Mouse (Mus musculus) adrenal gland, postnatal 10 days (tissue): ENCODE data around the gene 1700015G11Rik. TPM values are rescaled to one million over a fixed set of nuclear protein-coding genes. Genes with fewer than 3 reads are reported as not detected.

Experiments
- DNase-seq: peaks from one replicate; pipeline ENCODE4 v3.0.0; 2021; ENCODE audit warnings: mixed read lengths
- long read RNA-seq, 2 experiments: library from polyadenylated mRNA; stranded (forward); transcript quantifications; one replicate each; pipeline ENCODE4 v2.0.0; 2021
- total RNA-seq, 2 experiments: library from RNA; stranded (reverse); gene quantifications; 2 replicates each; pipeline ENCODE4 v1.2.3; 2021

Gene 1700015G11Rik
- not detected for total RNA-seq
- long read RNA-seq, experiment 1, result 0 reads
- long read RNA-seq, experiment 2, result 0 reads

DNA sequence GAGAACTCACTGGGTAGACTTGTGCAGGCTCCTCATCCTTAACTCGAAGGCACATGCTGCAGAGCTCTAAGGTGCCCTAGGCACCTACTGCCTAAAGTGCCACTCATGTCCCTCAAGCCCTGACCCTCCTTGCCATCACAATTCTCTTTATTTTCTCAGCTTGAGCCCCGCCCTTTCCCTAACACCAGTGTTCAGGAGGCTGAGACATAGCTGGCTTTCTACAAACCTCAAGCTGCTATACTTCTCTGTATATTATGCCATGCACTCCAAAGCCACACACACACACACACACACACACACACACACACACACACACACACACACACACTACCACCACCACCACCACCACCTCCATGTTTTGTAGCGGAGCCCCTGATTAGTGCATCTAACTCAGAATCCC lies at the start of gene 1700015G11Rik:
Gene 1700015G11Rik (minus strand): TSS at position 101 of the 400 bp plus-strand sequence.
- no peak for DNase-seq

DNA sequence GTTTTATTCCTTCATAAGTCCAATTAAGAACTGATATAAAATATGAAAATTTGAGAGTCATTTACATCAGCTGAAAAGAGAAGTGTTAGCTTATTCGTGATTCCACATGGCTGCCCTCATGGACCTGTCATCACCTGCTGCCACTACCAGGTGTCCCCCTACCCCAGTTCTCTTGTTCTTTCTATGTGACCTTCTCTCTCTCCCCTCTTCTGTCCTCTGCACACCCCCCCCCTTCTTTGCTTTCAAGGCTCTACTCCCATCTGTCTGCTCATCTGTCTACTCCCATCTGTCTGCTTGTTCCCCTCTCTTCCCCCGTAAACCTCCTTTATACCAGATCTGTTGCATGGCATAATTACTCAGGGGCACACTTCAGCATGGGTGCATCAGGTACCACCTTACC lies 41.4 kb upstream of the 1700015G11Rik start:
- no peak for DNase-seq

DNA sequence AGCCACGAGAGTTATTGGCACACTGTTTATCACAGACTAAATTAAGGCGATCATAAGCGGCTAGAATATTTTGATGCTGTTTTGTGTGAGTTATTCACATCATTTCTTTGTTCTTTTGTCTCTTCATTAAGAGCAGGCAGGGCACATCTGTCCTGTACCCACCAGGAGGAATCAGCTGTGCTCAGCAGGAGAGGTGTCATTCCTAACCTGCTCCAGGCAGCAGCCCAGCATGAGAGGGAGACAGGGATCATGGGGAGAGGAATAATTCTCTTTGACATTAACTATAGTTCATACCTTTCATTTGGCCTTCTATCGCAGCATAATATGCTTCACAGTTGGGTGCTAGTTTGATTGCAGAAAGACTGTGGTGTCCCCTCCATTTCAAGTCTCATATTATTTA lies 40.7 kb upstream of the 1700015G11Rik start:
- DNase-seq, result no peak

DNA sequence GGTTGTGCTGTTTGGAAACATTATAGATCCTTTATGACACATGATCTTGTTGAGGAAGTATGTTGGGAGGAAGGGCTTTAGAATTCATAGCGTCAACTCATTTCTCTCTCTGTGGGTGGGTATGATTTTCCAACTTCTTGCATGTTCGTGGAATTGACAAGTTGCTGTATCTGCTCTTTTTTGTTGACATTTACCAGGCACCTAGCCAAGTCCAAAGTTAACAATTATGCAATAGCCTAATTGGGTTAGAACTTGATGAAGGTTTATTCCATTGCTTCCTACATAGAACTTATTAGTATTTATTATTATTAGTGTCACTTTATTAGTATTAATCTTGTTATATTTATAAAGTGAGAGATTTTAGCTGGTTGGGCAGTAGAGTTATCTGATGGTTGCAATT lies 40.3 kb upstream of the 1700015G11Rik start:
- no peak for DNase-seq

DNA sequence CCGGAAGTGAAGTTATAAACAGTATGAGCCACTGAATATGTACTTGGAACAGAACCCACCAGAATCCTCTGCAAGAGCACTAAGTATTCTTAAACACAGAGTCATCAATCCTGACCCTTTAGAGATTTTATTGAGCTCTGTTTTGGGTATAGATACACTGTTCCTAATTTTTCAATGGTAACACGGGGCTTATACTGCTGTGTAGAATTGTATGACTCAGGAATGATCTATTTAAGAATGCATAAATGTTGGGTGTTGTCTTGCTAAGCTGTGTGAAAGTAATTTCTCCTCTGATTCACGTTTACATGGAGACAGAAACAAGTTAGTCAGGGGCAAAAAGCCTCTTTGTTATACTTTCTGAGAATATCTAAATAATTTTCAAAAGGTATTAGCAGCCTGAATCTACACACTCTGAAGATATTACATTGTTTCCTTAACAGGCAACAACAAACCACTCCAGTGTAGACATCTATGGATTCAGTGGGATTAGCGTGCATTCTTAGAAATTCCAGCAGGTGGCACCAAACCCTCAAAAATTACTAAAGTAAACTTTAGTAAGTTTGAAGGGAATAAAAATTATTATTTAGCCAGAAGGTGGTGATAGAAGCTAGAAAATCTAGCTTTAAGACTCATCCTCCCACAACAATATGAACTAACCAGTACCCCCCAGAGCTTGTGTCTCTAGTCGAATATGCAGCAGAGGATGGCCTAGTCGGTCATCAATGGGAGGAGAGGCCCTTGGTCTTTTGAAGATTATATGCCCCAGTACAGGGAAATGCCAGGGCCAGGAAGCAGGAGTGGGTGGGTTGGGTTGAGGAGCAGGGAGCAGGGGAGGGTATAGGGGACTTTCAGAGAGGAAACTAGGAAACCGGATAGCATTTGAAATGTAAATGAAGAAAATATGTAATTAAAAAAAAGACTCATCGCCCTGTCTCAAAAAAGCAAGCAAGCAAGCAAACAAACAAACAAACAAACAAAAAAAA lies 22.4 kb upstream of the 1700015G11Rik start:
- DNase-seq, result peak; percentile 67

DNA sequence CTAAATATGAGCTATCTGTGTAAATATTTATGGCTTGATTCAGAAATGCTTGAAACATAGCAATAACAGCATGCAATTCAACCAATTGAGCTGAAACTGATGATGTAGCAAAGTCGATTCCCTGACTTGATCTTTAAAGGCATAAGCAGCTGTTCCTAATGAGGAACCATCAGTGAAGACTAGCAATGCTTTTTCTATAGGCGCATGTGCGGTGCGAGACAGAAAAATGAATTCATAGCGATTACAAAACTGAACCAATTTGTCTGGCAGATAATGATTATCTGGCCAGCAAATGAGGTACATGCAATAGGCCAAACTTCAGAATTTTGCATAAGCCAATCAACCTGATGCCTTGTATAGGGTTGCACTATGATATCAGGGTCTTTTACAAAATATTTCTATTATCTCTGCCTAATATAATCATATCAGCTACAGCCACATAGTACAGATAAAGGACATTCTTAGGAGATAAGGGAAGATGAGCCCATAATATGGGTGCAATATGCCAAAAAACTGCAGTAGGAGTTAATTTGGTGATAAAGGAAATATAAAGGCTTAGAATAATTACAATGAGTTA lies 8.6 kb upstream of the 1700015G11Rik start:
- no peak for DNase-seq

DNA sequence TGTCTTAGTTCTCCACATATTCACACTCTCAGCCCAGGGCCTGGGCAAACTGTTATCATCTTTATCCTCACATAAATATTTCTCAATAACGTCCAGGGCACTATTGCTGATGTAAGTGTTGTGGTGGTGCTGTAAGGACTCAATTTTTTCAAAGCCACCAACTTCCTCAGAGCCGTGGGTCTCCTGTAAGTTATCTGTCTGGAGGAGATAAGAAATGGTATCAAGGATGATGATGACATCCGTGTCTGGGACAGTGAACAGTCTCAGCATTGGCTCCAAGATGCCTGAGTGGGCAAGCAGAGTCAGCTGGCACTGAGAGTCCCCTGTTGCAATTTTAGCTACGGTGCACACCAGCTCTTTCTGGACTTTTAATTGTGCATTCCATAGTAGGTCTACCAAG lies 6.5 kb upstream of the 1700015G11Rik start:
- no peak for DNase-seq

DNA sequence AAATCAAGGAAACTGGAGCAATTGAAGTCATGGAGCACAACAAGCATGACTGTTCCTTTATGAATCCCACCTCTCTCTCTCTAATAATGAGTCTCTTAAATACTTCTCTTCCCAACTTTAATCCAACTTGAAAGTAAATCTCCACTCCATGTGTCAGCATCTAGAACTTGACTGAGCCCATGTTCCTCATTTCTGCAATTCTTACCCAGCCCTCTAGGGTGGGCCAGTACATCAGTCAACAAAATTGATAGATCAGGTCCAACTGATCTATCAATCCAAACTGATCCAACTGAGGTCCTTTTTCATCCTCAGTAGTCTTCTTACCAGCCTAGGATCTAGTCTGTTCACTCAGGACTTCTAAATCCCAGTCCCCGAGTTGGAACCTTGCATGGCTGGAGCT lies 348 bp downstream of the 1700015G11Rik start:
- no peak for DNase-seq

DNA sequence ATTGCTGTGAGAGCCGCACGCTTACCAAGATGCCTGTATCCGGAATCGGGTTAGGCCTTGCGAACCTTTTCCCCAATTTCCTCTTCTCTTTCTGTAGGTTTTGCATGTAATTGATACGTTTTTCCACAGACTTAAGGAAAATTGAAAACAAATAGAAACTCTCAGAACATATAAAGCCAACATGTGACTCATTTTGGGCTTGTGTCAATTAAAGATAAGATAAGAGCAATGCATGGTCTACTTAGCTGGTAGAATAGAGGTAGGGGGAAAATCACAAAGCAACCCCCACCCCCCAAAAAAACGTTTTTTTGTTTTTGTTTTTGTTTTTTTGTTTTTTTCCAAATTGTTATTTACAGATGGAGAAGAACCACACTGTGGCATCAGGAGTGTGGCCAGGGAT lies 2.1 kb downstream of the 1700015G11Rik start:
- no peak for DNase-seq

DNA sequence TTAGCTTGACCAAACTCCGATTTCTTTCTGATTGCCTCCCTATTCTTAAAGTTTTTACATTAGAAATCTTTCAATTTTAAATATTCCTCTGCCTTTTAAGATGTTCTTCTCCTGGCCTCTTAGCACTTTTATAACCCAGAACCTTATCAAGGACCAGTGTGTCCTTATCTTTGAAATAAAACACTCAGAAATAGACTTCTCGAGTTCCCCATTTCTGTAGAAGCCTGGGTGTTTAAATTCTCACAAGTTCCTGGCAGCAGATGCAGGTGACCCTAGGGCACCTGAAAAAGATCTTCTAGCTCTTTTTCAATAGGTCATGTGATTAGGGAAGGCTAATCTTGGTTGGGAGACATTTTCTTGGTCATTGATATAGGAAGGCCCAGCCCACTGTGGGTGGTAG lies 8.4 kb downstream of the 1700015G11Rik start:
- DNase-seq, result no peak

DNA sequence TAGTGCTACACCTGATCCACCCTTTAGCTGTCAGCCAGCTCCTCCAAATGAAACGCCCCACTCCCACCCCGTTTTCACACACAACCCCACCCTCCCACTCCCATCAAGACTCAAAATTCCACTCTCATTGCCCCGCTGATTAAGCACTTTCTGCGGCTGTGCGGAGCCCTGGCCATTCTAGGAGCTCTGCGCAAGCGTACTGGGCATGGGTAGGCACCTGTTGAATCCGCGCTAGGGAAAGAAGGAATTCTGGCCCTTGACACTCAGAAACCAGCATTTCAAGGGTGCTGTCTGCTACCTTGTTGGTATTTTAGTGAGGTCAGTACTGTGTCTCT lies 9.3 kb downstream of the 1700015G11Rik start:
- DNase-seq, result no peak

DNA sequence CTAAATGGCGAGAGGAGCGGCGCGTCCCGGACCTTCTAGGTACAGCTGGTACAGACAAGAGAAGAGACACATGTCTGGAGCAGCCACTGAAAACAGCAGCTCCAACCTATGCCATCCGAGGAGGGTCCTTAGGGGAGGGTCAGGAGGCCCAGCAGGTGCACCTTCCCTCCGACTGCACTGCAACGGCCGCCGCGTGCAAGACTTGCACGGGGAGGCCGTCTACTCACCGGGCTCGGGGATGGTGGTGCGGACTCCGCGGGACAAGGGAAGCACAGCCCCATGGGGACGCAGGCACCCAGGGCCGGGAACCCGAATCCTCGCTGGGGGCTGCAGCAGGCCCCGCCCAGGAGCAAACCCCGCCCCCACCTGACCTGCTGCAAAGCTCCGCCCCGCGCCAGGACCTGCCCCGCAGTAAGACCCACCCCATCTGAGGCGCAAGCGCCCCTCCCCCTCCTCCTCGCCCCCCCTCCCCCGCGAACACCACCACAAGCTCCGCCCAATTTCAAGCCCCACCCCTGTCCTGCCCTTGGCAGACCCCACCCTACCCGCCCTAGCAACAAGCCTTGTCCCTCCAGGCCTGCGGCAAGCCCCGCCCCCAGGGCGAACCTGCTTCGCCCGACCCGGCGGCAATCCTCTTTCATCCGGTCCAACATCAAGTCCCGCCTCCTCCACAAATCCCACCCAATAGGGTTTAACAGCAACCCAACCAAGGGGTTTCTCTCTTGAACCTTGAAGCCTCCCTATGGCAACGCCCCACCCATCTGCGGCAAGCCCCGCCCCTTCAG lies 9.8 kb downstream of the 1700015G11Rik start, which contains the start of gene Svip:
Gene Svip (minus strand): TSS at position 508 of the 785 bp plus-strand sequence.
- DNase-seq, result peak; percentile 91

DNA sequence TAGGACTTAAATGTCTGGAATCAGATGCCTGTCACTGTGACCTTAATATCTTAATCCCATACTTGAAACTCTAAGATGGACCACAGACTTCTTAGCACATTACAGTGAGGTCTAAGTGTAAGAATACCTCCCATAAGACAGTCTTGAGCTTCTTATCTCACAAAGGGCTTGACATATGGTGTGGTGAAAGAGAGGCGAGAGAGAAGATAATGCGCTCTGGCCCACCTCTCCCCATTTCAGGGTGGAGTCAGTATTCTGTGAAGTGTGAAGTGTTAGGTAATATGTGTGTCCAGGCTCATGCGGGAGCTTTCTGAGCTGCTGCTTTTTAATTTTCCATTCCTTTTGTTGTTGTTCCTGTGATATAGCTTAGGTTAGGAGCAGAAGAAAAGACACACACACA lies 24.5 kb downstream of the 1700015G11Rik start:
- no peak for DNase-seq

DNA sequence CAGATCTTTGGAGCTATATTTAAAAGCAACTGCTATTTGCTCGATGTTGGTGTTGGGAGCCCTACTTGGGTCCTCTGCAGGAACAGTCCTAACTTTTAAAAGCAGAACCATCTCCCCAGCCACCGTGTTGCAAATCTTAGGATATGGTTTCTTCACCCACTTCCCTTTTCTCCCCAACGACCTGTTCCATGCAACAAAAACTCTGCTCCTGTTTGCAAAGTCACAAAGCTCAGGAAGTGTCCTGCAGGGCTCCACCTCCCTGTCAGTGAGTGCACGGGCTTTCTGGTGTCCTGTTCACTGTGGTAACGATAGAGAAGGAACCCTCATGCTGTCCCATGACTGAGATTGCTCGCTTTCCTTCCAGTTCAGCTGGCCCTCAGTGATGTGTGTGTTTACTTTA lies 28.6 kb downstream of the 1700015G11Rik start:
- no peak for DNase-seq

DNA sequence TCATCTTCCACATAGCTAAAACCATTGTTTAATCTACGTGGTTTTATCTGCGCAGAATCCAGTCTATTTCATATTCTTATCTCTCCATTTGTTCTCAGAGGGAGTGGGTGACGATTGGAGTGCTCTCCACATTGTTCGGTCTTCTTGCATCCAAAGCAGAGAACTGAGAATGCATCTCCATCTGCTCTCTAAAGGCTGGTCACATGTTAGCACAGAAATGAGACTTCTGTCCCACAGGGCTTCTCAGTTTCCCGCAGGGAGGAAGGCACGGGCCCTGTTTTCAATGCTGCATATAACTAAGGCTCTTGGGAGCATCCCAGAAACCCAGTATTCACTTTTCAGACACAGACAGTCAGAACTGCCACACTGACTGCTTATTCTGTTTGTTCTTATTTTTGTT lies 29.8 kb downstream of the 1700015G11Rik start:
- DNase-seq, result no peak

DNA sequence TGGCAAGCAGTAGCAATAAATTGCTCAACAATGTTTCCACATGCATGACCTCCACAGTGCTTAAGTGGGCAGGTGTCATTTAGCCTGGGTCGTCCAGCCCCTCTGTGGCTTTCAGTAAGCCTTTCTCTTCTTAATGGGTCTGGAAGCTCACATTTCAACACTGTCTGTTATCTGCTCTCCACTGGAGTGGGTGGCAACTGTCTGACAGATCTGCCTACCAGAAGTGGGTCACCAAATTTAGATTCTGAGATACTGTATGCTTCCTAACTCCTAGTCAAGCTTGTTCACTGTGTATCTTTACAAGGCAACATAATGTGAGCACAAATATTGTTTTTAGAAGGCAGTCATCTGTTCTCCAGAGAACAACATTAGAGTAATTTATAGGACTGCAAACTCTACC lies 33.2 kb downstream of the 1700015G11Rik start:
- DNase-seq, result no peak

DNA sequence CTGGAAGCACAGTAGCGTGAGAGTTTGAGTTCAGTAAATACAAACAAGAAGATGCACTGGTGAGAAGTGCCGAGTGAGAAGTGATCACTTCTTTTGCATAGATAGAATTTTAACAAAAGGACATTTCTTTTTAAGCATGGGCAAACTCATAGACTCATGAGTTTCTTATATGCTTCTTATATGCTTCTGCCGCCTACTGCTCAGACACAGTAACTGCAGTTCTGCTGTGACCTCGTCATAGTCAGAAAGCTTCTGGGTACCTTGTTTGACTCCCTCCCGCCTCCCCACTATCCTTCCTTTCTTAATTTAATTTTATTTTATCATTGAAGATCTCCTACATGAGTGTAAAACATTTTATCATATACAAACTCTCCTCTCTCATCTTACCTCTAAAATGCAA lies 36.3 kb downstream of the 1700015G11Rik start:
- DNase-seq, result peak; percentile 27

DNA sequence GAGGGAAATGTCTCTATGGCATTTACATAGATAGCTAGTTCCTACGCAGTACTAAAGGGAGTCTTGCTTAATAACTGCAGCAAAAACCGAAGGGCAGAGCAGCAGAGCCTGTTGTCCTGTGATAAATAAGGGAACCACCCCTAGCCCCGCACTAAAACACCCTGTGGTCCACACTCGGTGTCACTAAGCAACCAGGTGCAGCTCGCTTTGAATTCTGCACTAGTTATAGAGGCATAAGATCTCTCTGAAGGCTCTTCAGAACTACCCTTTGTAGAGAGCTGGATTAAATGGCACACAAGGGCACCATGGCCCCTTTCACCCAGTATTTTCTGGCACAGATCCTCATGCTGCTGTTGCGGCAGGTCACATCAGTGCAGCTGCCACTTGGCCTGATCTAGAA lies 40.3 kb downstream of the 1700015G11Rik start:
- DNase-seq, result peak; percentile 62

DNA sequence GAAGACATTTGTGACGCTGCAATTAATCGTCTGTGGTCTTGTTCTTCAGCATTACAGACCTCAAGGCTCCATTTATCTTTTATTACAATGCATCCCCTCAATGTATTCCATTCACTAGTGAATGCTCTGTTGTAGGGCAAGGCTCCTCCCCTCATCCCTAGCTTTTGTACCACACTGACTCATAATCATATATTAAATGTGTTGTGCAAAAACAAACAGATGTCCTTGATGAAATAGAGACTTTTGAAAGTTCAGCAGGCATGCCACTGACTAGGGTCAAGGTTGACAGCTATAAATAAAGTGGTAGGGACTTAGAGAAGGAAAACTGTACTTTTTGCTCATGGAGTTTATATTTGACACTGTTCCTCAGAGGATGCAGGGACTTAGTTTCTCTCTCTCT lies 42.0 kb downstream of the 1700015G11Rik start:
- peak; percentile 23 for DNase-seq

DNA sequence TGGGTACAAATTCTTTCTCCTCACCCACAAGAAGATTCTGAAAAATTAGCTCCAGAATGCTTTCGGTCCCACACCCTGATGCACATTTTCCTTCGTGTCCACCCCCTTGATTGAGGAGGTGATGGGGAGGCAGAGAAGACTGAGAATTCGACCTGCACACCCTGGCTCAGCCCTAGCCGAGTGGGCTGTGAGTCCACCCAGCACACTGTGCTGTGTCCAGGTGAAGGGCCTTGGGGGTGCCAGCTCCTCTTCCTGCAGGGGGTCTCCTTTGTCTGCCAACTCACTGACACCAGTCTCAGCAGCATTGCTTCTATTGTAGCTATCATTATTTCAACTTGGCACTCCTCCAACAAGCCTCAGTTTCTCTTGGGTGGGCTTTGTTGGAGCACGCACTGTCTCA lies 42.4 kb downstream of the 1700015G11Rik start:
- no peak for DNase-seq

DNA sequence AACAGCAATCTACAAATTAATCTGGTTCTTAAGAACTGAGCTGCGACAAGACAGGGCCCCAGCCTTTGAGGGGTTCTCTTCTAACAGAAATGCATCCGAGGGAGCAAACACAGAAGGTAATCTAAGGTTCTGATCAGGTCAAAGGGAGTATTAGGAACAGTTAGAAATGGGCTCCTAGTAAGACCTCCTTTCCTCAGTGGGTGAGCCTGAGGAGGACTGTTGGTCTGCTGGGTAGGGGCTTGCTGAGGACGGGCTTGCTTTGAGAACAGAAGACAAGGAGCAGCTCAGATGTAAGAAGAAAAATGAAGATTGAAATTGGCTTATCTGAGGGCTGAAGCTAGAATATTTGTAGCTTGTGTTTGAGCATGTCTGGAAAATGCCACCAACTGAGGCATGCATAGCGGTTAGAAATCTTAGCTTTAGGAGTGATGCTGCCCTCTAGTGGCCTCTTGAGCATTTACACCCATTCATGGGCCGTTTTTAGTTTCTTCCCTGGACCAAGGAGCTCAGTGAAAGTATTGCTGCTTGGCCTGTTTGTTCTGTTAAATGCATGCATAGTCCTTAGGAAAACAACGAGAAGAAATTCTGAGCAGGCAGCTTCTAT lies 43.2 kb downstream of the 1700015G11Rik start:
- peak; percentile 65 for DNase-seq

DNA sequence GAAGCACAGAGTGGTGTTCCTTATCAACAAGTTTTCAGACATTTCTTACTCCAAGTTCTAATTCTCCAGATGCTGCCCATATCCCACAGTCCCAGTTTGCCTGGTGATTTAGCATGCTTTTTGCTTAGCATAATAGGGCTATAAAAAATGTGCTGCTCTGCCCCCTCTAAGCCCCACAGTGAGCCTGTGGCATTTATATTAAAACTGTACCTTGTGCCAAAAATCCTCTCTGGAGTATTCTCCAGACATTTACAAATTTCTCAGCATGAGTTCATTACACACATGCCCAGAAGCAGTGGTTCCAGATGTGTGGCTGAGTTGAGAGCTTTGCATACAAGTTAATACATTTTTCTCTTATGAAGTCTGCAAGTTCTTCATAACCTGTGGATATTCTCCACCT lies 46.1 kb downstream of the 1700015G11Rik start:
- DNase-seq, result no peak
